30 mouse cellular contexts compared by ENCODE assay signal in genomic region chr4:154662681-154663215, GRCm38 (mm10). TPM values are rescaled to one million over a fixed set of nuclear protein-coding genes. Genes with fewer than 3 reads are reported as not detected.
DNase-seq lines count a peak whose midpoint lies in the region; ATAC-seq and TF ChIP-seq lines count a peak whose summit lies in the region.
"Had no signal": no experiment of that assay in that cellular context is flagged by ENCODE, and none has a peak within 500 bp of the region (broad histone marks: within the 10 kb centered on the region; RNA-seq: fewer than 3 reads in every experiment).

No protein-coding gene starts in this region.

- WGBS in midbrain, embryonic 10.5 days = 58% methylated on average over 12 of the region's 12 CpGs
- 62% methylated on average over 12 of the region's 12 CpGs for WGBS in midbrain, postnatal 0 days

- no peak for ATAC-seq in midbrain, postnatal 0 days (ENCODE audit: low FRiP score)
- ATAC-seq in erythroid progenitor cell, adult 5-6 weeks (replicated peaks; ENCODE audit: low FRiP score, poor library complexity, severe bottlenecking) = no peak
- ATAC-seq: activated CD4-positive, CD25-positive, alpha-beta regulatory T cell, adult 4 months; forebrain, embryonic 14.5 days; hindbrain, postnatal 0 days; lung, postnatal 0 days; midbrain, embryonic 13.5 days; Patski had no signal

- no peaks in the 10 kb centered on the region for H3K36me3 ChIP-seq in midbrain, embryonic 10.5 days
- H3K36me3 ChIP-seq in midbrain, postnatal 0 days (ENCODE audit: insufficient read depth, low read length) = no peaks in the 10 kb centered on the region
- H3K36me3 ChIP-seq: embryonic facial prominence, embryonic 15.5 days; heart, embryonic 15.5 days; midbrain, embryonic 13.5 days had no signal

- peaks cover 29% of the 10 kb centered on the region for H3K4me1 ChIP-seq in midbrain, embryonic 10.5 days
- no peaks in the 10 kb centered on the region for H3K4me1 ChIP-seq in midbrain, postnatal 0 days (ENCODE audit: insufficient read depth, low read length)
- H3K4me1 ChIP-seq: heart, embryonic 15.5 days; midbrain, embryonic 13.5 days had no signal

- TF ChIP-seq CTCF in midbrain, postnatal 0 days (IDR thresholded peaks at IDR 0.05) = no peak

- no peaks in the 10 kb centered on the region for H3K9me3 ChIP-seq in midbrain, embryonic 10.5 days (replicated peaks)
- H3K9me3 ChIP-seq in midbrain, postnatal 0 days (ENCODE audit: low read length) = no peaks in the 10 kb centered on the region
- H3K9me3 ChIP-seq: embryonic facial prominence, embryonic 15.5 days; heart, embryonic 15.5 days; midbrain, embryonic 13.5 days had no signal

- no peak overlapping the region for H3K9ac ChIP-seq in midbrain, postnatal 0 days (replicated peaks; ENCODE audit: low read length, poor library complexity, severe bottlenecking)
- H3K9ac ChIP-seq: embryonic facial prominence, embryonic 15.5 days; heart, embryonic 15.5 days; midbrain, embryonic 13.5 days had no signal

- peak overlapping the region; percentile 38; the same call in 1 of the 2 replicates for H3K27ac ChIP-seq in midbrain, embryonic 10.5 days (replicated peaks)
- no peak overlapping the region for H3K27ac ChIP-seq in midbrain, postnatal 0 days (ENCODE audit: low read depth, low read length)
- H3K27ac ChIP-seq: embryonic facial prominence, embryonic 15.5 days; heart, adult 2 months; heart, embryonic 15.5 days; hindbrain, postnatal 0 days; midbrain, embryonic 13.5 days had no signal

- H3K4me3 ChIP-seq in midbrain, embryonic 10.5 days = no peak overlapping the region
- H3K4me3 ChIP-seq in midbrain, postnatal 0 days (ENCODE audit: low read depth, low read length) = no peak overlapping the region
- H3K4me3 ChIP-seq: embryonic facial prominence, embryonic 15.5 days; heart, adult 2 months; heart, embryonic 15.5 days; midbrain, embryonic 13.5 days; myocyte had no signal

- no peak for DNase-seq in midbrain, embryonic 10.5 days (ENCODE audit: low spot score)
- no peak for DNase-seq in midbrain, postnatal 0 days (ENCODE audit: low spot score)
- DNase-seq in adrenal gland, postnatal 25 days = peak; percentile 24
- DNase-seq in gastrocnemius, adult 8-10 months (ENCODE audit: low spot score in 2 of 2) = peak; percentile 13 to 23
- peak; percentile 32 for DNase-seq in skeletal muscle tissue, adult 2 months (ENCODE audit: low read depth, low spot score)
- no peak for DNase-seq in right cerebral cortex, postnatal 10 days (ENCODE audit: low spot score in 2 of 2)
- DNase-seq: cerebellum, adult 11 months; cerebellum, postnatal 10 days; heart, postnatal 4 days; kidney, adult 11 months; liver; thymus, postnatal 25 days had no signal

- peaks cover 64% of the 10 kb centered on the region for H3K27me3 ChIP-seq in midbrain, embryonic 10.5 days (ENCODE audit: low read depth, poor library complexity, severe bottlenecking)
- peaks cover 4% of the 10 kb centered on the region; the same call in 1 of the 2 replicates for H3K27me3 ChIP-seq in midbrain, postnatal 0 days (ENCODE audit: insufficient read depth, low read length)

- no peak overlapping the region for H3K4me2 ChIP-seq in midbrain, postnatal 0 days (ENCODE audit: low read depth, low read length, poor library complexity, severe bottlenecking)
- H3K4me2 ChIP-seq: embryonic facial prominence, embryonic 15.5 days; heart, embryonic 15.5 days; midbrain, embryonic 13.5 days had no signal

RNA-seq across cellular contexts. Expression of gene Actrt2, which starts 4.9 kb away (rescaled TPM):
- polyA plus RNA-seq in midbrain, embryonic 10.5 days (2016; fragmentation: Nextera tagmentation; extraction: Ambion mirVana) = not detected in 2 replicates
- total RNA-seq in midbrain, postnatal 0 days (2014; rRNA removed) = not detected in 2 replicates
- polyA plus RNA-seq in midbrain, postnatal 0 days (2015; fragmentation: Nextera tagmentation; extraction: Ambion mirVana) = not detected in 2 replicates
- not detected in 2 replicates for total RNA-seq in adrenal gland, postnatal 25 days (2021)
- not detected for total RNA-seq in gastrocnemius, adult 8-10 months (2022)
- not detected in 2 replicates for total RNA-seq in erythroid progenitor cell, adult 5-6 weeks (2015; ENCODE audit: low replicate concordance)
- not detected in 2 replicates for total RNA-seq in erythroid progenitor cell, adult 5-6 weeks (2017; ENCODE audit: low replicate concordance)
- total RNA-seq: heart, adult 2 months; heart, postnatal 4 days; hindbrain, postnatal 0 days; layer of hippocampus, postnatal 25 days; left cerebral cortex, postnatal 14 days; megakaryocyte progenitor cell, adult 5-6 weeks; neutrophil, adult 5-6 weeks had no signal
- polyA plus RNA-seq: activated CD4-positive, CD25-positive, alpha-beta regulatory T cell, adult 4 months; brain, embryonic 14.5 days; embryonic facial prominence, embryonic 15.5 days; forebrain, embryonic 14.5 days; heart, embryonic 15.5 days; hindbrain, postnatal 0 days; kidney, embryonic 16.5 days; liver, embryonic 16.5 days; lung, postnatal 0 days; midbrain, embryonic 13.5 days; myocyte; Patski had no signal

RNA-seq across cellular contexts. Expression of gene Prdm16, which starts 26.1 kb away (rescaled TPM):
- 12.5 and 14.1 TPM in 2 replicates for polyA plus RNA-seq in midbrain, embryonic 10.5 days (2016; fragmentation: Nextera tagmentation; extraction: Ambion mirVana)
- 10.7 and 13.4 TPM in 2 replicates for total RNA-seq in midbrain, postnatal 0 days (2014; rRNA removed)
- polyA plus RNA-seq in midbrain, postnatal 0 days (2015; fragmentation: Nextera tagmentation; extraction: Ambion mirVana) = 9.3 and 12.0 TPM in 2 replicates
- total RNA-seq in adrenal gland, postnatal 25 days (2021) = 3.9 and 6.5 TPM in 2 replicates
- total RNA-seq in gastrocnemius, adult 8-10 months (2022) = 1 to 10 TPM in 3 of 4 experiments, under 1 TPM in 1; 0.73 to 3.1 (median 1.4) TPM
- total RNA-seq in erythroid progenitor cell, adult 5-6 weeks (2015; ENCODE audit: low replicate concordance) = under 0.01 TPM in 1 of 2 replicates, not detected in the other
- 1.2 and 1.4 TPM in 2 replicates for total RNA-seq in erythroid progenitor cell, adult 5-6 weeks (2017; ENCODE audit: low replicate concordance)
- polyA plus RNA-seq: myocyte, Patski had no signal

Comparison
In these comparisons a context has a peak if more than half of its experiments do, and no peak if none do; other contexts are left out.
1. DNase-seq: peak in adrenal gland, postnatal 25 days (single experiment), gastrocnemius, adult 8-10 months (2 of 2) and skeletal muscle tissue, adult 2 months (single experiment); none in midbrain, embryonic 10.5 days (single experiment), midbrain, postnatal 0 days (single experiment) and right cerebral cortex, postnatal 10 days (0 of 2).